Mouse (Mus musculus) forebrain, embryonic 12.5 days (tissue): ENCODE results near the gene Schip1. TPM values are rescaled to one million over a fixed set of nuclear protein-coding genes. Genes with fewer than 3 reads are reported as not detected.

Experiments used
- ATAC-seq: fragments of 200-750 bp; cut with Nextera tagmentation; 2 replicates; pipeline ENCODE4 v1.8.0; 2017; ENCODE audit warnings: moderate TSS enrichment; ENCODE audit not compliant: low FRiP score
- H3K27ac ChIP-seq: fragments of 300-500 bp; sonication (generic); 2 replicates; pipeline ENCODE4 v1.5.1; 2016; ENCODE audit warnings: mild to moderate bottlenecking
- H3K27me3 ChIP-seq: fragments of 300-500 bp; sonication (generic); 2 replicates; pipeline ENCODE4 v1.6.1; 2016; ENCODE audit warnings: mild to moderate bottlenecking
- H3K36me3 ChIP-seq: fragments of 300-500 bp; sonication (generic); replicated peaks from 2 replicates; pipeline ENCODE4 v1.6.1; 2016; ENCODE audit warnings: mild to moderate bottlenecking
- H3K4me1 ChIP-seq: fragments of 300-500 bp; sonication (generic); 2 replicates; pipeline ENCODE4 v1.6.1; 2016
- H3K4me2 ChIP-seq: fragments of 300-500 bp; sonication (generic); 2 replicates; pipeline ENCODE4 v1.6.1; 2016; ENCODE audit warnings: mild to moderate bottlenecking, moderate library complexity
- H3K4me3 ChIP-seq: fragments of 300-500 bp; sonication (generic); replicated peaks from 2 replicates; pipeline ENCODE4 v1.5.1; 2016; ENCODE audit warnings: mild to moderate bottlenecking
- H3K9ac ChIP-seq: fragments of 300-500 bp; sonication (generic); 2 replicates; pipeline ENCODE4 v1.6.1; 2016; ENCODE audit warnings: mild to moderate bottlenecking
- H3K9me3 ChIP-seq: fragments of 300-500 bp; sonication (generic); 2 replicates; pipeline ENCODE4 v1.6.1; 2016
- WGBS: fragments of 180-500 bp; shearing (Covaris S2); methylation state at CpG from one replicate; pipeline ENCODE4 v1.1.7; 2016; 5-methylcytosine and 5-hydroxymethylcytosine counted together
- polyA plus RNA-seq: library from polyadenylated mRNA; unstranded; fragments of >200 nt; fragmentation: Nextera tagmentation; extraction: Ambion mirVana; gene quantifications from 2 replicates; pipeline ENCODE4 v1.2.1, GENCODE M21; 2016

Gene Schip1
- polyA plus RNA-seq, 1 experiment from 2014 or later: 88.1 TPM

DNA sequence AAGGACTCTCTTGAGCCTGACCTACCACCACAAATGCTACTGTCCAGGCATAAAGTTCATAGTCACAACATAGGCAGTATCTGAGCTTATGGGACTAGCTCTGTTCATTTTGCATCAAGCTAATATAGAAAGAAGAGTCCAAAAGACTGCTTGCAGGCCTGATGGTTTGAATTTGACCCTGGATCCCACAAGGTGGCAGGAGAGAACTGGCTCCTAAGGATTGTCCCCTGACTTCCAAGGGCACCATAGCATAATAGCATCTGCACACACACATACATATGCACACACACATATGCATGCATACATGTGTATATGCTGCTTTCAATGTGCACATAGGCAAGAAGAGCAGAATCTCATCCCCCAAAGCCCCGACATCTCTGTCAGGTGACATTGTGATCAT, 405.0 kb downstream of the Schip1 start:
- H3K4me3 ChIP-seq: no peak overlapping the region
- no peak for ATAC-seq
- H3K27ac ChIP-seq: no peak overlapping the region
- peaks cover 13% of the 10 kb centered on the region for H3K4me1 ChIP-seq
- H3K4me2 ChIP-seq: no peak overlapping the region
- no peak overlapping the region for H3K9ac ChIP-seq
- peaks cover 4% of the 10 kb centered on the region; the same call in 1 of the 2 replicates for H3K27me3 ChIP-seq
- WGBS: 78% methylated on average over 1 of the region's 1 CpGs
- H3K9me3 ChIP-seq: no peaks in the 10 kb centered on the region
- no peaks in the 10 kb centered on the region for H3K36me3 ChIP-seq

DNA sequence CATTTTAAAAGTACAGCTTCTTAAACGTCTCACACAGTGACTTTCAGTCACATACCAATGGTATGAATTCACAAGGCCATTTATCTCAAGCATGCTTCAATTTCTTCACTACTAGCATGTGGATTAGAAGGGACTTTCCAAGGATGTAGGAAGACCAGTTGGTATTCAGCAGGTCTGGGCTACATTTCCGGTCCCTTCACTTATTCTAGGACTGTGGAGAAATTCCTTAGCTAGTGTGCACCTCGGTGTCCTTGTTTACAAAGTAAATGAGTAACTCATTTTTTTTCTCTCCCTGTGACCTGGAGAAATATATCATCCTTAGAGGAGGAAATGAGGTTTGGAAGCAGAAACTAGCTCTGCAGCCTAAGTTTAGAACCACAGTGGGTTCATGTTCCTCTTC, 405.5 kb downstream of the Schip1 start:
- Histone ChIP-seq H3K36me3 (no peaks in the 10 kb centered on the region), H3K9ac (no peak overlapping the region), H3K9me3 (no peaks in the 10 kb centered on the region), H3K27ac (no peak overlapping the region), H3K4me2 (no peak overlapping the region), H3K4me1 (peaks cover 13% of the 10 kb centered on the region), H3K27me3 (peaks cover 4% of the 10 kb centered on the region; the same call in 1 of the 2 replicates), H3K4me3 (no peak overlapping the region)
- 74% methylated on average over 3 of the region's 3 CpGs for WGBS
- no peak for ATAC-seq

DNA sequence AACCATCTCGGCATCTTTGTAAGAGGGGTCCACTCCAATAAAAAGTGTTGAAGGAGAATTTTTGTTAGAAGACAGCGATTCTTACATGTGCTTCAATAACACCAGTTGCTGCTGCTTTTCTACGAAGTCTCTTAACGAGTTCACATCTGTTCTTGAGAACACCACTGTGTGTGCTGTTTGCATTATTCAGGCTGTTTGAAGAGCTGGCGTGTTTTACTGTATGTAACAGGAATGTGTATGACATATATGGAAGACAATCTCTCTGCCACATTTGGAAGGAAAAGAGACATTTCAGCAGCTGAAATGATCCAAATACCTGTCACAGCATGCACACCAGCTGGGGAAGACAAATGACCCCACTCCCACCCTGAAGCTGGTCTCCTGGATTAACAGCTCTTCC, 406.0 kb downstream of the Schip1 start:
- 61% methylated on average over 5 of the region's 5 CpGs for WGBS

DNA sequence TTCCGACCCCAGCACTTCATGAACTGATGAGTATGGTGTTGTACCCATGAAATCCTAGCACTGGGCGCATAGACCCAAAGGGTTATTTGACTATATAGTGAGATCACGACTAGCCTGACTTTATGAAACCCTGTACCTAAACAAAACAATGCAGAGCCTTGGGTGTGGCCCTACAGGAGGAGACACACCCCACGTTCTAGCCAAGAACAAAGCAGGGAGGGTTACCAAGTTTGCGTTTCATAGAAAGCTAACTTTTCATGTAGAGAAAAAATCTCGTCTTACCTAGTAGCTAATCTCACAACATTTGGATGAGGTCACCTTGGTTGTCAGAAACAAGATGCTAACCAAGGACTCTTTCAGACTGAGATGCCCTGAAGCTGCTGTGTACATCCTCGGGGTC, 411.7 kb downstream of the Schip1 start:
- 91% methylated on average over 7 of the region's 7 CpGs for WGBS
- no peak overlapping the region for H3K4me2 ChIP-seq
- no peak overlapping the region for H3K9ac ChIP-seq
- no peaks in the 10 kb centered on the region for H3K36me3 ChIP-seq
- no peak overlapping the region for H3K4me3 ChIP-seq
- no peaks in the 10 kb centered on the region for H3K9me3 ChIP-seq
- H3K27ac ChIP-seq: no peak overlapping the region
- H3K4me1 ChIP-seq: no peaks in the 10 kb centered on the region
- 0 out of 2 replicates have a peak, but pooled peaks cover 5% of the 10 kb centered on the region for H3K27me3 ChIP-seq
- no peak for ATAC-seq

More for the DNA sequence above, 406.0 kb downstream of the Schip1 start:
- Histone ChIP-seq H3K27me3 (peaks cover 8% of the 10 kb centered on the region; the same call in 1 of the 2 replicates), H3K27ac (no peak overlapping the region), H3K9ac (no peak overlapping the region), H3K9me3 (no peaks in the 10 kb centered on the region), H3K4me3 (no peak overlapping the region), H3K36me3 (no peaks in the 10 kb centered on the region), H3K4me2 (no peak overlapping the region), H3K4me1 (peaks cover 13% of the 10 kb centered on the region)
- no peak for ATAC-seq

DNA sequence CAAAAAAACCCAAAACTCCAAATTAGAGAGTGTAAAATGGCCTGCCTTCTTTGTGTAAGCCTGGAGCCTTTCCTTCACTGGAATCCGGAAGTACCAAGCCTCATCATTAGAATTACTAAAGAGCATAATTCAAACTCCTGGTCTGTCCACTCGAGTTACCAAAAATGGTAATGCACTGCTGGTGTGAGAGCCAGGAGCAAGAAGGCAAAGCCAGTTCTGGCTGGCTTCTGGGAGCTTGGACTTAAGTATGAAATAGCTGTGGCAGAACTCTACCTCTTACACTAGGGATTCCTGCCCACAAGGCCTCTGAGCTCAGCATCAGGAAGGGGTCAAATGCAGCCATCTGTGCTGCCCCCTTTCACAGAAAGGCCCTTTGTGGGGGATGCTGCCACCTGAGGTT, 412.9 kb downstream of the Schip1 start:
- H3K27me3 ChIP-seq: 0 out of 2 replicates have a peak, but pooled peaks cover 5% of the 10 kb centered on the region
- no peak overlapping the region for H3K9ac ChIP-seq
- WGBS: 39% methylated on average over 2 of the region's 2 CpGs
- no peak overlapping the region for H3K4me2 ChIP-seq
- no peaks in the 10 kb centered on the region for H3K9me3 ChIP-seq
- no peaks in the 10 kb centered on the region for H3K36me3 ChIP-seq
- H3K4me3 ChIP-seq: no peak overlapping the region
- ATAC-seq: no peak
- no peaks in the 10 kb centered on the region for H3K4me1 ChIP-seq
- H3K27ac ChIP-seq: no peak overlapping the region

DNA sequence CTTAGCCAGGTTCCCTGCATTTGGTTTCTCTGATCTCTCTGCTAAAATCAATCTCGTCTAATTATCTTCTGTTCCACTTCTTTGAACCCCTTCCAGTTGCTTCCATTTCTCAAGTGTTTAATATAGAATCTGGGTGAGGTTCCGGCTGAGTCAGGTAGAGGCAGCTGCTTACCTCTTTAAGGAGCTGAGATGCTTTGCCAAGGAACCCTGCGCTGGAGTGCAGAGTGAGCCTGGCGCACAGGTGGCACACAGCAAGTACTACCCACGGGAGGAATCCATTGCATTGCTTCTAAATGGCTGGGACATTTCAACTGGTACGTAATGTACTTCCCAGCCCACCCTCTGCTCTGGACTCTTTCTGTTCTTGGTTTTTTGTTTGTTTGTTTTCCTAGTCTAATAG, 414.7 kb downstream of the Schip1 start:
- Histone ChIP-seq H3K27me3 (0 out of 2 replicates have a peak, but pooled peaks cover 5% of the 10 kb centered on the region), H3K4me2 (no peak overlapping the region), H3K9me3 (no peaks in the 10 kb centered on the region), H3K27ac (no peak overlapping the region), H3K36me3 (no peaks in the 10 kb centered on the region), H3K4me1 (peaks cover 3% of the 10 kb centered on the region), H3K9ac (no peak overlapping the region), H3K4me3 (no peak overlapping the region)
- ATAC-seq: no peak
- WGBS: 90% methylated on average over 6 of the region's 6 CpGs

DNA sequence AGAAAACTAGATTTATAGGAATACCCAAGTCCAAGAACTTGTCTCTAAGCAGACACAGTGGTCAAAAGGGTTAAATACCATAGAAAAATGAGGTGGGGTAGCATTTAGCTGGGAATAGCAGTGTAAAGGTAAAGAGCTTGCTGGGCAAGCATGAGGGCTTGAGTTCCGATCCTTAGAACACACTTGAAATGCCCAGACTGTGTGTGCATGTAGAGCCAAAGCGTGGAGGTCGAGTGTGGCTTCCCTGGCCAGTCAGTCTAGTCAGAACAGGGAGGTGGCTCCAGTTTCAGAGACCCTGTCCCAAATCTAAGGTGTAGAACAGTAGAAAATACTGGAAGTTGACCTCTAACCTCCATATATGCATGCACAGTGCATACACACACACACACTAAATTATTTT, 418.9 kb downstream of the Schip1 start:
- H3K9ac ChIP-seq: no peak overlapping the region
- H3K4me1 ChIP-seq: peaks cover 3% of the 10 kb centered on the region
- no peak overlapping the region for H3K4me2 ChIP-seq
- H3K27ac ChIP-seq: no peak overlapping the region
- no peaks in the 10 kb centered on the region for H3K27me3 ChIP-seq
- WGBS: 87% methylated on average over 3 of the region's 3 CpGs
- no peak for ATAC-seq
- H3K36me3 ChIP-seq: no peaks in the 10 kb centered on the region
- no peaks in the 10 kb centered on the region for H3K9me3 ChIP-seq
- no peak overlapping the region for H3K4me3 ChIP-seq

DNA sequence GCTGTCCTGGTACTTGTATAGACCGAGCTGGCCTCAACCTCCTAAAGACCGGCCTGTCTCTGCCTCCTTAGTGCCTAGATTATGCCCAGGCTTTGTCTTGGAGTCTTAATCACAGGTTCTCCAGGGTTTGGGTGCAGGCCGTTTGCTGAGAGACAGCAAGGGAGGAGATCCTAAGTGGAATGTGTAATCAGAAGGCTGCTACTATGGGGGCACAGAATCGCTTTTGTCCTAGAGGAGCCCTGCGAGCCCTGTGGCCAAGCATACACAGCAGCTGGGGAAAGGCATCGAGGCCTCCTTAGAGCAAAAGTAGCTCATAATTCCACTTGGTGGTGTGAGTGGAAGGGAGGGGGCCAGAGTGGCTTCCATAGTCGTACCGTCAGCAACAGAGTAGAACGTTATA, 419.4 kb downstream of the Schip1 start:
- H3K4me3 ChIP-seq: no peak overlapping the region
- no peaks in the 10 kb centered on the region for H3K9me3 ChIP-seq
- H3K27ac ChIP-seq: no peak overlapping the region
- H3K4me2 ChIP-seq: no peak overlapping the region
- H3K4me1 ChIP-seq: peaks cover 3% of the 10 kb centered on the region
- no peak for ATAC-seq
- no peaks in the 10 kb centered on the region for H3K27me3 ChIP-seq
- 87% methylated on average over 9 of the region's 9 CpGs for WGBS
- no peak overlapping the region for H3K9ac ChIP-seq
- H3K36me3 ChIP-seq: no peaks in the 10 kb centered on the region

DNA sequence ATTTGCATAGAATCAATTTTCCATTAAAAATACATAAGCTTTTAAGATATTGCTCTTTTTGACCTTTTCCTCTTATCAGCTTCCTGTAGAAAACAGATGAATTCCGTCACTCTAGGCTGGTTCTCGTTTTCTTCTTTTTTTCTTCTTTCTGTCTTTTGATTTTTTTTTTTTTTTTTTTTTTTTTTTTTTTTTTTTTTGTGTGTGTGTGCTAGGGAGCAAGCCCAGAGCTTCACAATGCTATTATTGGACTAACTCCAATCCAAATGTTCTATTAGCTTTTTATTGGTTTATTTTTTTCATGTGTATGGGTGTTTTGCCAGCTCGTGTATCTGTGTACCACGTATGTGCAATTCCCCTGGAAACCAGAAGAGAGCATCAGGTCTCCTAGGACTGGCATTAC, 420.0 kb downstream of the Schip1 start:
- Histone ChIP-seq H3K27me3 (no peaks in the 10 kb centered on the region), H3K9me3 (no peaks in the 10 kb centered on the region), H3K4me2 (no peak overlapping the region), H3K4me3 (no peak overlapping the region), H3K9ac (no peak overlapping the region), H3K4me1 (peaks cover 3% of the 10 kb centered on the region), H3K27ac (no peak overlapping the region), H3K36me3 (no peaks in the 10 kb centered on the region)
- ATAC-seq: no peak
- 84% methylated on average over 4 of the region's 4 CpGs for WGBS

DNA sequence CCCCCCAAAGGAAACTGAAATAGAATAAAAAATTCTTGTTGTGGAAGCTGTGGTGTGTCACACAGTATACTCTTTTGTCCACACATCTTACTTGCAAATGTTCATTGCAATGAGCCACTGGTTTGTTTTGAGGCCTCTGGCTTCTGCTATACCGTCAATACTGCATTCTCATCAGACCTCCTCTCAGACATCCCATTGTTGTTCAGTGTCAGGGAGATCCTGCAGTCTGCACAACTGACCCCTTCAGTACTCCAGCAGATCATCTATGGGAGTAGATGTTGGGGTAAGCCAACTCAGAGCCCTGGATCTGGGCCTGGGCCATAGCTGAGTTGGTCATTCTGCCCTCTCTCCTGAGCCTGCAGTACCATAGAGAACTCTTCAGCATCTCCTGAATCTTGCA, 423.0 kb downstream of the Schip1 start:
- H3K9me3 ChIP-seq: no peaks in the 10 kb centered on the region
- peaks cover 3% of the 10 kb centered on the region for H3K4me1 ChIP-seq
- 65% methylated on average over 1 of the region's 1 CpGs for WGBS
- peaks cover 19% of the 10 kb centered on the region for H3K27me3 ChIP-seq
- no peak overlapping the region for H3K27ac ChIP-seq
- ATAC-seq: no peak
- no peak overlapping the region for H3K4me3 ChIP-seq
- H3K9ac ChIP-seq: no peak overlapping the region
- no peaks in the 10 kb centered on the region for H3K36me3 ChIP-seq
- no peak overlapping the region for H3K4me2 ChIP-seq

DNA sequence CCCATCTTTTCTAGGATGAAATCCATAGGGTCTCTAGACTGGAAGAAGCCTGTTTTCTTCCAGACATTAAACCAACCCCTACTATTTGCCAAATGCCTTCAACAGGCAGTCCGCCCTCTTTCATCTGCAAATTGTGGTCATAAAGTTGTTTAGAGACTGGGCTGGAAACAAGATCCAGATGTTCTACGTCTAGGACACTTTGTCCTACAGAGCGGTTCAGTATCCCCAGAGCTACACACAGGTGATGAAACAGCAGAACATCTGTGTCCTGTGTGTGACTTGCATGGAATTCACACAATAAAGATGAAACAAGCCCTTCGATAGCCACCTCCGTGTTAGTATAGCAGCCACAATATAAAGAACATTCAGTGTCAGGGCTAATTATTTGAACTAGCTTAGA, 423.7 kb downstream of the Schip1 start:
- no peak for ATAC-seq
- WGBS: 79% methylated on average over 5 of the region's 5 CpGs
- Histone ChIP-seq H3K27ac (no peak overlapping the region), H3K9ac (no peak overlapping the region), H3K4me2 (no peak overlapping the region), H3K9me3 (no peaks in the 10 kb centered on the region), H3K4me3 (no peak overlapping the region), H3K27me3 (peaks cover 26% of the 10 kb centered on the region), H3K36me3 (no peaks in the 10 kb centered on the region), H3K4me1 (peaks cover 6% of the 10 kb centered on the region)

DNA sequence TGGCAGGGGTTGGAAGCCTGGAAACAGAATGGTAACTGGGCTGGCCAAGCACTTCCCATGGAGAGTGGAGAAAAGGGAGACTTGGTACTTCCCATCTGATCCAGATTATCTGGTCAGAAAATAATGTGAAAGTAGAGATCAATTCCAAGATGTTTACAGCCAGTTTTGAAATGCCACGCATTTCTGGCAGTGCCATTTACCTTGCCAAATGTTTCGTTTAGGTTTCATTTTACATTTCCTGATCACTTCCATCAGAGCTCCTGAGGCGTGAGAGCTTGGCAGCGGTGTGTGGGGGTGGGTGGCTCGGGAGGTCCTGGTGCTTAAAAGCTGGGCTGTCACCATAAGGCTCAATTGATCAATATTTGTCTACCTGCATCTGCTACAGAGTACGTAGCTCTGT, 426.9 kb downstream of the Schip1 start:
- Histone ChIP-seq H3K9ac (no peak overlapping the region), H3K36me3 (no peaks in the 10 kb centered on the region), H3K27ac (no peak overlapping the region), H3K4me1 (peaks cover 17% of the 10 kb centered on the region), H3K27me3 (peaks cover 27% of the 10 kb centered on the region), H3K4me2 (no peak overlapping the region), H3K9me3 (no peaks in the 10 kb centered on the region), H3K4me3 (no peak overlapping the region)
- ATAC-seq: no peak
- 68% methylated on average over 6 of the region's 6 CpGs for WGBS

DNA sequence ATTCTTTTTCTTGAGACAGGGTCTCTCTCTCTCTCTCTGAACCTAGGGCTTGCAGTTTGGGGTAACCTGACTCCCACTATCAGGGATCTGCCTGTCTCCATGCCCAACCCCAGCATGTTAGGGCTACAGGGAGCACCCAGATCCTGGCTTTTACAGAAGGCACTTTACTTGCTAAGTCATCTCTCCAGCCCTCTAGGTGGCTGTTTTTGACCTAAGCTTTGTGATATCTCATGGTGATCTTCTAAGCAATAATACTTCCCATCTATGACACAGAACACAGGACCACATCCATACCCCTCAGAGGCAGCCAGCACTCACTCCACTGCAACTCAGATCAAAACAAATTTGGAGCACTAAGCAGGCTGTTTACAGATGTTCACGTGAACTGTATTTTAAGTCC, 427.5 kb downstream of the Schip1 start:
- Histone ChIP-seq H3K9ac (no peak overlapping the region), H3K36me3 (no peaks in the 10 kb centered on the region), H3K9me3 (no peaks in the 10 kb centered on the region), H3K4me3 (no peak overlapping the region), H3K27me3 (peaks cover 27% of the 10 kb centered on the region), H3K4me2 (no peak overlapping the region; the same call in 1 of the 2 replicates), H3K4me1 (peaks cover 18% of the 10 kb centered on the region), H3K27ac (no peak overlapping the region)
- WGBS: 76% methylated on average over 1 of the region's 1 CpGs
- ATAC-seq: no peak
